Mouse (Mus musculus): ENCODE measurements around the gene Ylpm1. TPM values are rescaled to one million over a fixed set of nuclear protein-coding genes. Genes with fewer than 3 reads are reported as not detected.

The Ylpm1 gene
- polyA plus RNA-seq, 1 experiment from 2014 or later, result 6.2 TPM

- Histone ChIP-seq H3K9ac (replicated peaks) (no peak overlapping the region), H3K4me1 (ENCODE audit: insufficient read depth) (no peaks in the 10 kb centered on the region), H3K4me2 (ENCODE audit: low read depth, low read length) (no peak overlapping the region), H3K27ac (ENCODE audit: low read depth) (no peak overlapping the region), H3K9me3 (ENCODE audit: low read length) (no peaks in the 10 kb centered on the region), H3K4me3 (ENCODE audit: low read depth, low read length) (no peak overlapping the region), H3K27me3 (ENCODE audit: insufficient read depth, low read length) (no peaks in the 10 kb centered on the region), H3K36me3 (replicated peaks; ENCODE audit: insufficient read depth, low read length) (peaks cover 28% of the 10 kb centered on the region)
- ATAC-seq (no peak), DNase-seq (peak; percentile 54)
- WGBS (ENCODE audit: insufficient replicate concordance), result 93% methylated on average over 2 of the region's 2 CpGs
- TF ChIP-seq CTCF (IDR thresholded peaks at IDR 0.05; ENCODE audit: low read depth) (peak; percentile 74), EP300 (IDR thresholded peaks at IDR 0.05; ENCODE audit: low read depth) (no peak)
These were observed 36.6 kb downstream of the Ylpm1 start for GRCm38 (mm10) chr12:85032710-85033109.

- no peak for TF ChIP-seq CTCF (IDR thresholded peaks at IDR 0.05; ENCODE audit: low read depth)
- TF ChIP-seq EP300 (IDR thresholded peaks at IDR 0.05; ENCODE audit: low read depth), result no peak
- H3K9me3 ChIP-seq (ENCODE audit: low read length), result no peaks in the 10 kb centered on the region
- H3K27ac ChIP-seq (ENCODE audit: low read depth), result no peak overlapping the region
- no peak overlapping the region for H3K4me2 ChIP-seq (ENCODE audit: low read depth, low read length)
- H3K4me3 ChIP-seq (ENCODE audit: low read depth, low read length), result no peak overlapping the region
- H3K4me1 ChIP-seq (ENCODE audit: insufficient read depth), result no peaks in the 10 kb centered on the region
- 67% methylated on average over 6 of the region's 6 CpGs for WGBS (ENCODE audit: insufficient replicate concordance)
- no peaks in the 10 kb centered on the region for H3K27me3 ChIP-seq (ENCODE audit: insufficient read depth, low read length)
- H3K9ac ChIP-seq (replicated peaks), result no peak overlapping the region
- ATAC-seq, result no peak
- DNase-seq, result no peak
- peaks cover 40% of the 10 kb centered on the region for H3K36me3 ChIP-seq (replicated peaks; ENCODE audit: insufficient read depth, low read length)
These were observed 55.1 kb downstream of the Ylpm1 start for GRCm38 (mm10) chr12:85051218-85051617.

- TF ChIP-seq EP300 (IDR thresholded peaks at IDR 0.05; ENCODE audit: low read depth), result no peak
- TF ChIP-seq CTCF (IDR thresholded peaks at IDR 0.05; ENCODE audit: low read depth), result no peak
- Histone ChIP-seq H3K4me2 (ENCODE audit: low read depth, low read length) (no peak overlapping the region), H3K36me3 (replicated peaks; ENCODE audit: insufficient read depth, low read length) (peaks cover 35% of the 10 kb centered on the region), H3K4me3 (ENCODE audit: low read depth, low read length) (no peak overlapping the region), H3K9me3 (ENCODE audit: low read length) (no peaks in the 10 kb centered on the region), H3K27ac (ENCODE audit: low read depth) (no peak overlapping the region), H3K9ac (replicated peaks) (no peak overlapping the region; the same call in 1 of the 2 replicates), H3K4me1 (ENCODE audit: insufficient read depth) (no peaks in the 10 kb centered on the region), H3K27me3 (ENCODE audit: insufficient read depth, low read length) (no peaks in the 10 kb centered on the region)
- ATAC-seq (no peak), DNase-seq (no peak)
These were observed 74.9 kb downstream of the Ylpm1 start for GRCm38 (mm10) chr12:85071043-85071442.

GRCm38 (mm10) chr12:85077100-85077499 is 81.0 kb downstream of the Ylpm1 start:
- no peaks in the 10 kb centered on the region for H3K4me1 ChIP-seq (ENCODE audit: insufficient read depth)
- no peak overlapping the region for H3K27ac ChIP-seq (ENCODE audit: low read depth)
- peaks cover 7% of the 10 kb centered on the region for H3K36me3 ChIP-seq (replicated peaks; ENCODE audit: insufficient read depth, low read length)
- no peaks in the 10 kb centered on the region for H3K27me3 ChIP-seq (ENCODE audit: insufficient read depth, low read length)
- DNase-seq, result no peak
- no peak overlapping the region for H3K4me3 ChIP-seq (ENCODE audit: low read depth, low read length)
- no peak overlapping the region for H3K4me2 ChIP-seq (ENCODE audit: low read depth, low read length)
- TF ChIP-seq CTCF (IDR thresholded peaks at IDR 0.05; ENCODE audit: low read depth) (no peak), EP300 (IDR thresholded peaks at IDR 0.05; ENCODE audit: low read depth) (no peak)
- no peak overlapping the region for H3K9ac ChIP-seq (replicated peaks)
- H3K9me3 ChIP-seq (ENCODE audit: low read length), result no peaks in the 10 kb centered on the region
- WGBS (ENCODE audit: insufficient replicate concordance), result 85% methylated on average over 3 of the region's 3 CpGs
- no peak for ATAC-seq

- H3K27me3 ChIP-seq (ENCODE audit: insufficient read depth, low read length), result no peaks in the 10 kb centered on the region
- no peak for ATAC-seq
- no peak for DNase-seq
- H3K9ac ChIP-seq (replicated peaks), result no peak overlapping the region
- H3K4me3 ChIP-seq (ENCODE audit: low read depth, low read length), result no peak overlapping the region
- WGBS (ENCODE audit: insufficient replicate concordance), result 49% methylated on average over 2 of the region's 2 CpGs
- H3K4me1 ChIP-seq (ENCODE audit: insufficient read depth), result no peaks in the 10 kb centered on the region
- no peaks in the 10 kb centered on the region; the same call in 1 of the 2 replicates for H3K36me3 ChIP-seq (replicated peaks; ENCODE audit: insufficient read depth, low read length)
- no peaks in the 10 kb centered on the region for H3K9me3 ChIP-seq (ENCODE audit: low read length)
- no peak overlapping the region for H3K4me2 ChIP-seq (ENCODE audit: low read depth, low read length)
- no peak overlapping the region for H3K27ac ChIP-seq (ENCODE audit: low read depth)
- TF ChIP-seq EP300 (IDR thresholded peaks at IDR 0.05; ENCODE audit: low read depth) (no peak), CTCF (IDR thresholded peaks at IDR 0.05; ENCODE audit: low read depth) (no peak)
These were observed 88.1 kb downstream of the Ylpm1 start for GRCm38 (mm10) chr12:85084257-85084656.

GRCm38 (mm10) chr12:85084941-85085340 is 88.8 kb downstream of the Ylpm1 start:
- TF ChIP-seq CTCF (IDR thresholded peaks at IDR 0.05; ENCODE audit: low read depth) (no peak), EP300 (IDR thresholded peaks at IDR 0.05; ENCODE audit: low read depth) (no peak)
- H3K9me3 ChIP-seq (ENCODE audit: low read length), result no peaks in the 10 kb centered on the region
- DNase-seq, result no peak
- no peak for ATAC-seq
- no peaks in the 10 kb centered on the region for H3K4me1 ChIP-seq (ENCODE audit: insufficient read depth)
- no peak overlapping the region for H3K9ac ChIP-seq (replicated peaks)
- H3K27me3 ChIP-seq (ENCODE audit: insufficient read depth, low read length), result no peaks in the 10 kb centered on the region
- H3K4me3 ChIP-seq (ENCODE audit: low read depth, low read length), result no peak overlapping the region
- no peaks in the 10 kb centered on the region; the same call in 1 of the 2 replicates for H3K36me3 ChIP-seq (replicated peaks; ENCODE audit: insufficient read depth, low read length)
- no peak overlapping the region for H3K4me2 ChIP-seq (ENCODE audit: low read depth, low read length)
- H3K27ac ChIP-seq (ENCODE audit: low read depth), result no peak overlapping the region
- WGBS (ENCODE audit: insufficient replicate concordance), result 73% methylated on average over 4 of the region's 4 CpGs

- WGBS (ENCODE audit: insufficient replicate concordance), result 93% methylated on average over 12 of the region's 12 CpGs
- TF ChIP-seq CTCF (IDR thresholded peaks at IDR 0.05; ENCODE audit: low read depth), result no peak
- no peak for TF ChIP-seq EP300 (IDR thresholded peaks at IDR 0.05; ENCODE audit: low read depth)
- Histone ChIP-seq H3K9me3 (ENCODE audit: low read length) (no peaks in the 10 kb centered on the region), H3K27me3 (ENCODE audit: insufficient read depth, low read length) (no peaks in the 10 kb centered on the region), H3K36me3 (replicated peaks; ENCODE audit: insufficient read depth, low read length) (no peaks in the 10 kb centered on the region; the same call in 1 of the 2 replicates), H3K27ac (ENCODE audit: low read depth) (no peak overlapping the region), H3K4me3 (ENCODE audit: low read depth, low read length) (no peak overlapping the region), H3K4me2 (ENCODE audit: low read depth, low read length) (no peak overlapping the region), H3K4me1 (ENCODE audit: insufficient read depth) (no peaks in the 10 kb centered on the region), H3K9ac (replicated peaks) (no peak overlapping the region)
- ATAC-seq (no peak), DNase-seq (no peak)
These were observed 91.7 kb downstream of the Ylpm1 start for GRCm38 (mm10) chr12:85087845-85088244.
